Mouse (Mus musculus): ENCODE measurements around the gene Zfp260. TPM values are rescaled to one million over a fixed set of nuclear protein-coding genes. Genes with fewer than 3 reads are reported as not detected.

Gene Zfp260
- total RNA-seq, 2 experiments from 2014 or later, result 44.8 to 53.3 TPM

- intact Hi-C loops (cut with DNase I), result no loop called here
- DNase-seq, result peak; percentile 93 to 94
These were observed 27.0 kb downstream of the Zfp260 start, which contains the start of gene Zfp382 for GRCm38 (mm10) chr7:30121308-30122187. Zfp382 (plus strand) TSS chr7:30121942.

- intact Hi-C loops (cut with DNase I), result no loop called here
- DNase-seq, result no peak
These were observed 27.6 kb downstream of the Zfp260 start for GRCm38 (mm10) chr7:30122188-30122530.

GRCm38 (mm10) chr7:30129900-30130299 is 35.3 kb downstream of the Zfp260 start:
- intact Hi-C loops (cut with DNase I), result no loop called here
- DNase-seq, result no peak

GRCm38 (mm10) chr7:30132396-30132795 is 37.8 kb downstream of the Zfp260 start:
- DNase-seq, result no peak
- intact Hi-C loops (cut with DNase I), result no loop called here

- no peak for DNase-seq
- intact Hi-C loops (cut with DNase I), result no loop called here
These were observed 42.2 kb downstream of the Zfp260 start for GRCm38 (mm10) chr7:30136826-30137225.

GRCm38 (mm10) chr7:30143170-30143554 is 48.6 kb downstream of the Zfp260 start:
- intact Hi-C loops (cut with DNase I), result no loop called here
- DNase-seq, result no peak

- intact Hi-C loops (cut with DNase I), result no loop called here
- peak; percentile 77 to 83 for DNase-seq
These were observed 49.1 kb downstream of the Zfp260 start for GRCm38 (mm10) chr7:30143555-30144209.

- no peak for DNase-seq
- intact Hi-C loops (cut with DNase I), result no loop called here
These were observed 52.4 kb downstream of the Zfp260 start for GRCm38 (mm10) chr7:30147011-30147410.

- DNase-seq, result no peak
- intact Hi-C loops (cut with DNase I), result no loop called here
These were observed 59.5 kb downstream of the Zfp260 start for GRCm38 (mm10) chr7:30154040-30154439.

- no peak for DNase-seq
- intact Hi-C loops (cut with DNase I), result no loop called here
These were observed 60.9 kb downstream of the Zfp260 start for GRCm38 (mm10) chr7:30155507-30155906.

Small RNA genes lying within 50 kb of the gene (microRNA-seq; reads per million reads assigned to microRNA genes)
- 0 reads per million in 2 experiments for gene Gm23368

Other genes with a start within 250 kb of the Zfp260 start
- gene Zfp940, start 241.1 kb upstream of the Zfp260 start, total RNA-seq (2021), result under 1 TPM; 0.37 to 0.48 TPM
- 1 to 10 TPM; 3.1 to 3.8 TPM for gene Zfp420, start 234.8 kb upstream of the Zfp260 start, total RNA-seq (2021)
- 10 to 100 TPM; 10.0 to 11.2 TPM for gene Zfp27, start 188.2 kb upstream of the Zfp260 start, total RNA-seq (2021)
- gene Zfp383, start 186.6 kb upstream of the Zfp260 start, total RNA-seq (2021), result 10 to 100 TPM in 1 of 2 experiments, 1 to 10 TPM in 1; 7.6 to 10.3 TPM
- 1 to 10 TPM; 8.3 to 8.9 TPM for gene Zfp74, start 140.7 kb upstream of the Zfp260 start, total RNA-seq (2021)
- gene Zfp568, start 110.8 kb upstream of the Zfp260 start, total RNA-seq (2021), result 10 to 100 TPM; 46.7 to 53.1 TPM
- gene Zfp14, start 43.4 kb upstream of the Zfp260 start, total RNA-seq (2021), result 1 to 10 TPM; 1.6 to 2.6 TPM
- 1 to 10 TPM in 1 of 2 experiments, under 1 TPM in 1; 0.98 to 1.1 TPM for gene Zfp82, start 21.9 kb upstream of the Zfp260 start, total RNA-seq (2021)
- under 1 TPM in 1 of 2 experiments, not detected in 1; 0.62 TPM for gene Gm26920, start 4.4 kb upstream of the Zfp260 start, total RNA-seq (2021)
- gene Zfp566, start 4.2 kb upstream of the Zfp260 start, total RNA-seq (2021), result 1 to 10 TPM; 1.3 to 2.3 TPM
- 1 to 10 TPM; 4.5 to 6.5 TPM for gene Zfp382, start 27.2 kb downstream of the Zfp260 start, total RNA-seq (2021)
- gene Zfp146, start 75.0 kb downstream of the Zfp260 start, total RNA-seq (2021), result 10 to 100 TPM; 39.0 to 42.5 TPM
- gene Cox7a1, start 89.4 kb downstream of the Zfp260 start, total RNA-seq (2021), result 1,000 to 10,000 TPM; 1,192 to 1,277 TPM
- gene Capns1, start 104.0 kb downstream of the Zfp260 start, total RNA-seq (2021), result 100 to 1,000 TPM; 303 to 326 TPM
- 10 to 100 TPM; 55.5 to 60.7 TPM for gene Polr2i, start 137.2 kb downstream of the Zfp260 start, total RNA-seq (2021)
- 10 to 100 TPM; 68.5 to 76.1 TPM for gene Tbcb, start 137.5 kb downstream of the Zfp260 start, total RNA-seq (2021)
- not detected for gene Ovol3, start 140.9 kb downstream of the Zfp260 start, total RNA-seq (2021)
- gene Thap8, start 185.3 kb downstream of the Zfp260 start, total RNA-seq (2021), result under 1 TPM; 0.20 to 0.26 TPM
- 1 to 10 TPM; 5.4 to 5.7 TPM for gene Wdr62, start 185.6 kb downstream of the Zfp260 start, total RNA-seq (2021)
- 10 to 100 TPM; 14.0 TPM for gene Clip3, start 197.0 kb downstream of the Zfp260 start, total RNA-seq (2021)
- 10 to 100 TPM; 26.0 to 27.4 TPM for gene Alkbh6, start 213.9 kb downstream of the Zfp260 start, total RNA-seq (2021)
- under 1 TPM; 0.86 to 0.87 TPM for gene Syne4, start 220.0 kb downstream of the Zfp260 start, total RNA-seq (2021)
- 1 to 10 TPM in 1 of 2 experiments, under 1 TPM in 1; 0.87 to 1.0 TPM for gene E130208F15Rik, start 227.0 kb downstream of the Zfp260 start, total RNA-seq (2021)
- 10 to 100 TPM; 15.1 to 15.8 TPM for gene Sdhaf1, start 229.1 kb downstream of the Zfp260 start, total RNA-seq (2021)

All from heart, postnatal 10 days (tissue).